Mouse (Mus musculus): ENCODE data around the gene Pde4b. TPM values are rescaled to one million over a fixed set of nuclear protein-coding genes. Genes with fewer than 3 reads are reported as not detected.

Gene Pde4b
- polyA plus RNA-seq, 1 experiment, result 6.7 TPM

DNA sequence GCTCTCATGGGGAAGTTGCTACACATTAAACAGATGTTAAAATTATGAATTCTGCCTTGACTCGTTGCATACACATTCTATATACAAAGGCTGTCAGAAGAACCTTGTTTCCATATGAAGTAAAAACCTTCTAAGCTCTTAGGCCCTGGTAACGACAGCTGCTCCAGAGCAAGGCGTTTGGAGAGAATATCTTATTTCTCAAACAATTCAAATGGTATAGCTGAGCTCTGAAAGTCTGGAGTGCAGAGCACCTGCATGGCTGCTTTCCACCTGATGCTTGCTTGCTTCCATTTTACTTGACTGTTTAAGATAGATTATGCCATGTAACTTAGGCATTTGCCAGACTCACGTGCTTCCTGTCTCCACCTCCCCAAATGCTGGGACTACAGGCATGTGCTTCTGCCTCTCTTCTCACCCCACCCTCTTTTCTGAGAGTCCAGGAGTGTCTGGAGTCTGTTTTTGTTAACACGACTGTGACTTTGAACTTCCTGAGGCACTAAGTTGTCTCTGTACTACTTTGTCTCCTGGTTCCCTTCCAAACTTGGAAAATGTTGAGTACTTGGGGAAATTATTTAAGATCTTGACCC is 229.4 kb downstream of the Pde4b start:
- H3K79me2 ChIP-seq (ENCODE audit: control insufficient read depth, insufficient read depth), result no peaks in the 10 kb centered on the region
- no peak for TF ChIP-seq E2F4 (IDR thresholded peaks at IDR 0.05; ENCODE audit: insufficient read depth)
- no peak for TF ChIP-seq MYOG (IDR thresholded peaks at IDR 0.05; ENCODE audit: control insufficient read depth in 1 of 3, insufficient read depth in 1 of 3, insufficient read length in 2 of 3, low read depth in 2 of 3)
- TF ChIP-seq USF1 (IDR thresholded peaks at IDR 0.05; ENCODE audit: low read depth), result no peak
- no peak for TF ChIP-seq MYOD1 (IDR thresholded peaks at IDR 0.05; ENCODE audit: control insufficient read depth in 1 of 3, insufficient read length in 2 of 3, low read depth in 2 of 3)
- TF ChIP-seq TCF12 (IDR thresholded peaks at IDR 0.05; ENCODE audit: insufficient read depth, poor library complexity, severe bottlenecking), result no peak
- TF ChIP-seq TCF3 (IDR thresholded peaks at IDR 0.05; ENCODE audit: insufficient read length, low read depth), result no peak
- TF ChIP-seq POLR2A (IDR thresholded peaks at IDR 0.05; ENCODE audit: insufficient read length, low read depth), result no peak
- no peak for TF ChIP-seq POLR2AphosphoS2 (IDR thresholded peaks at IDR 0.05; ENCODE audit: insufficient read length, low read depth)
- TF ChIP-seq CEBPB (IDR thresholded peaks at IDR 0.05; ENCODE audit: insufficient read depth, poor library complexity, severe bottlenecking), result no peak
- TF ChIP-seq SRF (IDR thresholded peaks at IDR 0.05; ENCODE audit: control insufficient read depth, insufficient read length, low read depth), result no peak
- no peak for TF ChIP-seq REST (IDR thresholded peaks at IDR 0.05; ENCODE audit: insufficient read depth, insufficient read length)
- TF ChIP-seq MAX (IDR thresholded peaks at IDR 0.05; ENCODE audit: low read depth), result no peak
- no peak overlapping the region for H3K4me2 ChIP-seq (ENCODE audit: low read depth)
- no peak overlapping the region for H3ac ChIP-seq (ENCODE audit: control insufficient read depth, insufficient read length)
- H3K27me3 ChIP-seq (ENCODE audit: control insufficient read depth, insufficient read depth, insufficient read length), result no peaks in the 10 kb centered on the region
- no peak overlapping the region for H3K4me3 ChIP-seq
- H3K36me3 ChIP-seq (ENCODE audit: control insufficient read depth, insufficient read depth), result no peaks in the 10 kb centered on the region

DNA sequence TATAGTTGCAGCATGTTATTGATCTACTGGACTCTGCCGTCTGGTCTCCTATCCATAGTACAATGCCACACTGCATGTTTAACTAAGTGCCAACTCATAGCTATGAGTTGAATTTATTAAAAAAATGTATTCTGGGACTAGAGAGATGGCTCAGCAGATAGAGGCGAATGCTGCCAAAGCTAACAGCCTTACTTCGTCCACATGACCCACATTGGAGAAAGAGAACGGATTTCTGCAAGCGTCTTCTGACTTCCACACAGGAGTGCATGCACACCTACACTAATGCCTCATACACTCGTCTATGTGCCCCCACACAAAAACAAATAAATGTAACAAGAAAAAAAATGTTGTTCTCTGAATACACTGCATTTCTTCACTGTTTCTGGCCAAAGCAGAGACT is 231.3 kb downstream of the Pde4b start:
- no peaks in the 10 kb centered on the region for H3K36me3 ChIP-seq (ENCODE audit: control insufficient read depth, insufficient read depth)
- H3ac ChIP-seq (ENCODE audit: control insufficient read depth, insufficient read length), result no peak overlapping the region
- H3K79me2 ChIP-seq (ENCODE audit: control insufficient read depth, insufficient read depth), result no peaks in the 10 kb centered on the region
- TF ChIP-seq TCF12 (IDR thresholded peaks at IDR 0.05; ENCODE audit: insufficient read depth, poor library complexity, severe bottlenecking), result no peak
- no peak for TF ChIP-seq MYOG (IDR thresholded peaks at IDR 0.05; ENCODE audit: control insufficient read depth in 1 of 3, insufficient read depth in 1 of 3, insufficient read length in 2 of 3, low read depth in 2 of 3)
- no peak for TF ChIP-seq REST (IDR thresholded peaks at IDR 0.05; ENCODE audit: insufficient read depth, insufficient read length)
- no peak for TF ChIP-seq CEBPB (IDR thresholded peaks at IDR 0.05; ENCODE audit: insufficient read depth, poor library complexity, severe bottlenecking)
- TF ChIP-seq TCF3 (IDR thresholded peaks at IDR 0.05; ENCODE audit: insufficient read length, low read depth), result no peak
- TF ChIP-seq POLR2A (IDR thresholded peaks at IDR 0.05; ENCODE audit: insufficient read length, low read depth), result no peak
- TF ChIP-seq USF1 (IDR thresholded peaks at IDR 0.05; ENCODE audit: low read depth), result no peak
- no peak for TF ChIP-seq POLR2AphosphoS2 (IDR thresholded peaks at IDR 0.05; ENCODE audit: insufficient read length, low read depth)
- TF ChIP-seq SRF (IDR thresholded peaks at IDR 0.05; ENCODE audit: control insufficient read depth, insufficient read length, low read depth), result no peak
- no peak for TF ChIP-seq MAX (IDR thresholded peaks at IDR 0.05; ENCODE audit: low read depth)
- no peak for TF ChIP-seq E2F4 (IDR thresholded peaks at IDR 0.05; ENCODE audit: insufficient read depth)
- no peak for TF ChIP-seq MYOD1 (IDR thresholded peaks at IDR 0.05; ENCODE audit: control insufficient read depth in 1 of 3, insufficient read length in 2 of 3, low read depth in 2 of 3)
- no peak overlapping the region for H3K4me2 ChIP-seq (ENCODE audit: low read depth)
- H3K27me3 ChIP-seq (ENCODE audit: control insufficient read depth, insufficient read depth, insufficient read length), result no peaks in the 10 kb centered on the region
- H3K4me3 ChIP-seq, result no peak overlapping the region

DNA sequence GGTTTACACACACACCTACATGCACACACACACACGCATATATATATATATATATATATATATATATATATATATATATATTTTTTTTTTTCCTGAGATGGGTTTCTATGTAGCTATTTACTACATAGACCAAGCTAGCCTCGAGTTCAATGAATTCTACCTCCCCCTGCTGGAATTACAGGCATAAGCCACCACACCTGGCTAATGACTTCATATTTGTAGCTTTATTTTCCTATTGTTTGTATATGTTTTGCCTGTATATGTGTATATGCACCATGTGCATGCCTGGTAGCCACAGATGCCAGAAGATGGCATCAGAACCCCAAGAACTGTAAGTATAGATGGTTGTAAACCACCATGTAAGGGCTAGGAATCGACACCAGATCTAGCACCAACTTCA is 234.0 kb downstream of the Pde4b start:
- H3K79me2 ChIP-seq (ENCODE audit: control insufficient read depth, insufficient read depth), result no peaks in the 10 kb centered on the region
- H3K36me3 ChIP-seq (ENCODE audit: control insufficient read depth, insufficient read depth), result no peaks in the 10 kb centered on the region
- H3ac ChIP-seq (ENCODE audit: control insufficient read depth, insufficient read length), result no peak overlapping the region
- TF ChIP-seq CEBPB (IDR thresholded peaks at IDR 0.05; ENCODE audit: insufficient read depth, poor library complexity, severe bottlenecking) (no peak), SRF (IDR thresholded peaks at IDR 0.05; ENCODE audit: control insufficient read depth, insufficient read length, low read depth) (no peak), MYOD1 (IDR thresholded peaks at IDR 0.05; ENCODE audit: control insufficient read depth in 1 of 3, insufficient read length in 2 of 3, low read depth in 2 of 3) (no peak), POLR2A (IDR thresholded peaks at IDR 0.05; ENCODE audit: insufficient read length, low read depth) (no peak), TCF3 (IDR thresholded peaks at IDR 0.05; ENCODE audit: insufficient read length, low read depth) (no peak), REST (IDR thresholded peaks at IDR 0.05; ENCODE audit: insufficient read depth, insufficient read length) (no peak), POLR2AphosphoS2 (IDR thresholded peaks at IDR 0.05; ENCODE audit: insufficient read length, low read depth) (no peak), E2F4 (IDR thresholded peaks at IDR 0.05; ENCODE audit: insufficient read depth) (no peak), USF1 (IDR thresholded peaks at IDR 0.05; ENCODE audit: low read depth) (no peak), MAX (IDR thresholded peaks at IDR 0.05; ENCODE audit: low read depth) (no peak), TCF12 (IDR thresholded peaks at IDR 0.05; ENCODE audit: insufficient read depth, poor library complexity, severe bottlenecking) (no peak), MYOG (IDR thresholded peaks at IDR 0.05; ENCODE audit: control insufficient read depth in 1 of 3, insufficient read depth in 1 of 3, insufficient read length in 2 of 3, low read depth in 2 of 3) (no peak)
- no peak overlapping the region for H3K4me2 ChIP-seq (ENCODE audit: low read depth)
- H3K27me3 ChIP-seq (ENCODE audit: control insufficient read depth, insufficient read depth, insufficient read length), result no peaks in the 10 kb centered on the region
- H3K4me3 ChIP-seq, result no peak overlapping the region

DNA sequence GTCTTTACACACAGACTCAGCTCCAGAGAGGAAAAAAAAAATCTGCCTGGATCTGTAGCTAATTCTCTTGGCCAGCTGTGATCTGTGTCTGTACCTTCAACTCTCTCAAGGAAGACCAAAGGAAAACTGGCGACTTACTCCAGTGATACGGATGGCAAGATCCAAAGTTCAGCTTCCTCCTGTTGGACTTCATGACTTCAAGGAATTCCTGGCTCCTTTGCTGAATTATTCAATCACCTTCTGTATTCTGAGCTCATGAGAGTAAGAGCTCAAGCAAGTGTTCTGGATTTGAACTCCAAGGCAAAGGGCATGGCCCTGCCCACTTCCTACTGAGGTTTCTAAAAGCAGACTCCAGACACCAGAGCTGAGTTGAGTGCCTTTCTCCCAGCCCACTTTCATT is 245.0 kb downstream of the Pde4b start:
- TF ChIP-seq POLR2A (IDR thresholded peaks at IDR 0.05; ENCODE audit: insufficient read length, low read depth) (no peak), MYOG (IDR thresholded peaks at IDR 0.05; ENCODE audit: control insufficient read depth in 1 of 3, insufficient read depth in 1 of 3, insufficient read length in 2 of 3, low read depth in 2 of 3) (no peak), CEBPB (IDR thresholded peaks at IDR 0.05; ENCODE audit: insufficient read depth, poor library complexity, severe bottlenecking) (no peak), REST (IDR thresholded peaks at IDR 0.05; ENCODE audit: insufficient read depth, insufficient read length) (no peak), TCF3 (IDR thresholded peaks at IDR 0.05; ENCODE audit: insufficient read length, low read depth) (no peak), MAX (IDR thresholded peaks at IDR 0.05; ENCODE audit: low read depth) (no peak), MYOD1 (IDR thresholded peaks at IDR 0.05; ENCODE audit: control insufficient read depth in 1 of 3, insufficient read length in 2 of 3, low read depth in 2 of 3) (no peak), E2F4 (IDR thresholded peaks at IDR 0.05; ENCODE audit: insufficient read depth) (no peak), POLR2AphosphoS2 (IDR thresholded peaks at IDR 0.05; ENCODE audit: insufficient read length, low read depth) (no peak), TCF12 (IDR thresholded peaks at IDR 0.05; ENCODE audit: insufficient read depth, poor library complexity, severe bottlenecking) (no peak), SRF (IDR thresholded peaks at IDR 0.05; ENCODE audit: control insufficient read depth, insufficient read length, low read depth) (no peak)
- H3K36me3 ChIP-seq (ENCODE audit: control insufficient read depth, insufficient read depth), result no peaks in the 10 kb centered on the region
- H3K27me3 ChIP-seq (ENCODE audit: control insufficient read depth, insufficient read depth, insufficient read length), result no peaks in the 10 kb centered on the region
- H3K4me2 ChIP-seq (ENCODE audit: low read depth), result peak overlapping the region; percentile 49
- H3ac ChIP-seq (ENCODE audit: control insufficient read depth, insufficient read length), result no peak overlapping the region
- no peaks in the 10 kb centered on the region for H3K79me2 ChIP-seq (ENCODE audit: control insufficient read depth, insufficient read depth)
- no peak overlapping the region for H3K4me3 ChIP-seq

Data from myocyte (in vitro differentiated cells).